12 mouse cellular contexts compared by ENCODE assay signal in the genomic region with DNA sequence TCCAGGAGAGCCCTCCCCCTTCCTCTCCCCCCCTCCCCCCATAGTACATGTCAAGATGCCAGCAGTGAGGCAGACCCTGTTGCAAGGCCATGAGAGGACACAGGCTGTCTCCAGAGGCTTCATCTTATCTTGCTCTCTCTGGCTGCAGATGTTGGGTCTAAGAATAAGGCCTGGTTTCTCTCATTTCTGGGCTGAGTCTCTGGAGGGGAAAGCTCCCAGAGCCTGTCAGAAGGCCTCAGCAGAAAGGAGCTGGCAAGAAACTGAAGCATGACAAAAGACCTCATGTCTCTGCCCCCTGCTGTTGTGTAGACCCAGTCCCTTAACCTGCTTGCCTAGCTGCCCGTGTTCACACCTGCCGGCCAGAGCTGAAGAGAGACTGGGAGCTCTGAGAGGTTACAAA. TPM values are rescaled to one million over a fixed set of nuclear protein-coding genes. Genes with fewer than 3 reads are reported as not detected.
A peak's percentile ranks its signal among the peaks of the same experiment; 100 is the strongest.
DNase-seq lines count a peak whose midpoint lies in the region; ATAC-seq and TF ChIP-seq lines count a peak whose summit lies in the region.
"Had no signal": no experiment of that assay in that cellular context is flagged by ENCODE, and none has a peak within 500 bp of the region (broad histone marks: within the 10 kb centered on the region; RNA-seq: fewer than 3 reads in every experiment).

No protein-coding gene starts in this region.

- peak overlapping the region; percentile 86 for H3K27ac ChIP-seq in gastrocnemius, adult 2 months
- peak overlapping the region; percentile 40; the same call in 1 of the 2 replicates for H3K27ac ChIP-seq in testis, adult 2 months (ENCODE audit: control insufficient read depth, insufficient read depth, low read depth, low read length)
- H3K27ac ChIP-seq in intestine, embryonic 15.5 days: peak overlapping the region; percentile 82
- peak overlapping the region; percentile 71; the same call in 1 of the 2 replicates for H3K27ac ChIP-seq in stomach, postnatal 0 days (replicated peaks)
- H3K27ac ChIP-seq: forebrain, embryonic 12.5 days; left cerebral cortex, adult 2 months had no signal

- WGBS in intestine, embryonic 15.5 days: 35% methylated on average over 2 of the region's 2 CpGs
- WGBS in stomach, postnatal 0 days: 41% methylated on average over 2 of the region's 2 CpGs

- TF ChIP-seq POLR2A in testis, adult 2 months (IDR thresholded peaks at IDR 0.05; ENCODE audit: control insufficient read depth, low read depth, low read length): no peak

- intact Hi-C loops in gastrocnemius, adult 2 months (cut with DNase I): loop anchor here (2.0 to 5.0 kb wide), 2 partner anchors 19 to 66 kb away; partner anchors contain the start of gene B4galt1
- intact Hi-C loops in gastrocnemius, postnatal 36 days (cut with DNase I): no loop called here

- H3K27me3 ChIP-seq in testis, adult 2 months (ENCODE audit: control insufficient read depth, insufficient read depth, low read length): no peaks in the 10 kb centered on the region
- no peaks in the 10 kb centered on the region for H3K27me3 ChIP-seq in intestine, embryonic 15.5 days (replicated peaks)
- no peaks in the 10 kb centered on the region for H3K27me3 ChIP-seq in stomach, postnatal 0 days (ENCODE audit: control insufficient read depth, insufficient read depth, low read length)
- H3K27me3 ChIP-seq: forebrain, embryonic 12.5 days had no signal

- no peak for ATAC-seq in intestine, embryonic 15.5 days
- ATAC-seq in stomach, postnatal 0 days (ENCODE audit: low FRiP score, low TSS enrichment): no peak

- no peak for TF ChIP-seq CTCF in gastrocnemius, adult 2 months (IDR thresholded peaks at IDR 0.05)
- no peak for TF ChIP-seq CTCF in testis, adult 2 months (IDR thresholded peaks at IDR 0.05; ENCODE audit: control insufficient read depth, insufficient read depth, insufficient replicate concordance, low read depth, low read length)
- TF ChIP-seq CTCF in stomach, postnatal 0 days (IDR thresholded peaks at IDR 0.05; ENCODE audit: low read depth): no peak

- H3K4me1 ChIP-seq in testis, adult 2 months (ENCODE audit: control insufficient read depth, insufficient read depth, low read length): peaks cover 9% of the 10 kb centered on the region
- H3K4me1 ChIP-seq in intestine, embryonic 15.5 days (replicated peaks): peaks cover 40% of the 10 kb centered on the region
- peaks cover 6% of the 10 kb centered on the region for H3K4me1 ChIP-seq in stomach, postnatal 0 days (replicated peaks; ENCODE audit: control insufficient read depth, insufficient read depth)

- no peak for TF ChIP-seq EP300 in stomach, postnatal 0 days (optimal IDR thresholded peaks at IDR 0.05)

- no peaks in the 10 kb centered on the region for H3K36me3 ChIP-seq in testis, adult 2 months (ENCODE audit: control insufficient read depth, insufficient read depth, low read length)
- H3K36me3 ChIP-seq in intestine, embryonic 15.5 days: no peaks in the 10 kb centered on the region
- no peaks in the 10 kb centered on the region for H3K36me3 ChIP-seq in stomach, postnatal 0 days (ENCODE audit: control insufficient read depth, insufficient read depth, low read length)
- H3K36me3 ChIP-seq: forebrain, embryonic 12.5 days had no signal

- no peak overlapping the region for H3K4me3 ChIP-seq in gastrocnemius, adult 2 months
- H3K4me3 ChIP-seq in testis, adult 2 months (ENCODE audit: control insufficient read depth, low read depth, low read length): no peak overlapping the region
- H3K4me3 ChIP-seq in intestine, embryonic 15.5 days (replicated peaks): no peak overlapping the region
- H3K4me3 ChIP-seq in stomach, postnatal 0 days (ENCODE audit: low read depth, low read length): no peak overlapping the region
- H3K4me3 ChIP-seq: forebrain, embryonic 12.5 days; left cerebral cortex, adult 2 months had no signal

- no peaks in the 10 kb centered on the region for H3K9me3 ChIP-seq in intestine, embryonic 15.5 days
- H3K9me3 ChIP-seq in stomach, postnatal 0 days (ENCODE audit: control insufficient read depth, low read length): no peaks in the 10 kb centered on the region
- H3K9me3 ChIP-seq: forebrain, embryonic 12.5 days had no signal

- no peak for DNase-seq in gastrocnemius, adult 2 months
- no peak for DNase-seq in gastrocnemius, postnatal 36 days
- DNase-seq in testis, postnatal 14 days (ENCODE audit: low spot score): no peak
- no peak for DNase-seq in stomach, postnatal 0 days (ENCODE audit: low spot score)
- no peak for DNase-seq in urinary bladder, postnatal 4 days (ENCODE audit: low spot score in 2 of 2)
- no peak for DNase-seq in thymus, postnatal 36 days

- H3K4me2 ChIP-seq in intestine, embryonic 15.5 days (replicated peaks): 0 out of 2 replicates have a peak overlapping the region, but pooled peaks have one; percentile 6
- no peak overlapping the region for H3K4me2 ChIP-seq in stomach, postnatal 0 days (replicated peaks; ENCODE audit: low read depth)
- H3K4me2 ChIP-seq: forebrain, embryonic 12.5 days; midbrain, embryonic 11.5 days had no signal

- H3K9ac ChIP-seq in intestine, embryonic 15.5 days: no peak overlapping the region
- 0 out of 2 replicates have a peak overlapping the region, but pooled peaks have one; percentile 31 for H3K9ac ChIP-seq in stomach, postnatal 0 days (ENCODE audit: low read length)
- H3K9ac ChIP-seq: forebrain, embryonic 12.5 days had no signal

RNA-seq across cellular contexts. Expression of gene B4galt1, which starts 19.5 kb away (rescaled TPM):
- total RNA-seq in gastrocnemius, adult 2 months (2021): 10 to 100 TPM; 30.5 to 42.2 TPM
- total RNA-seq in gastrocnemius, postnatal 36 days (2021): 10 to 100 TPM; 28.1 to 29.9 TPM
- polyA plus RNA-seq in testis, adult 2 months (2012; rRNA removed): 9.7 and 10.3 TPM in 2 replicates
- 30.2 and 33.2 TPM in 2 replicates for polyA plus RNA-seq in intestine, embryonic 15.5 days (2015; fragmentation: Nextera tagmentation; extraction: Ambion mirVana)
- 34.3 and 35.0 TPM in 2 replicates for polyA plus RNA-seq in stomach, postnatal 0 days (2015; fragmentation: Nextera tagmentation; extraction: Ambion mirVana)

RNA-seq across cellular contexts. Expression of gene Spink4, which starts 46.5 kb away (rescaled TPM):
- total RNA-seq in gastrocnemius, adult 2 months (2021): not detected
- not detected for total RNA-seq in gastrocnemius, postnatal 36 days (2021)
- 5.1 and 11.1 TPM in 2 replicates for polyA plus RNA-seq in testis, adult 2 months (2012; rRNA removed)
- polyA plus RNA-seq in intestine, embryonic 15.5 days (2015; fragmentation: Nextera tagmentation; extraction: Ambion mirVana): 309 and 393 TPM in 2 replicates
- 75.5 and 86.9 TPM in 2 replicates for polyA plus RNA-seq in stomach, postnatal 0 days (2015; fragmentation: Nextera tagmentation; extraction: Ambion mirVana)
- total RNA-seq: left cerebral cortex, adult 2 months had no signal
- polyA plus RNA-seq: C2C12; forebrain, embryonic 12.5 days; midbrain, embryonic 11.5 days had no signal
